Mouse (Mus musculus) kidney, postnatal 14 days (tissue): Measurements from ENCODE around the gene Timd2.
"Not testable (repeated sequence)": the region's sequence is repeated elsewhere in the genome, so short reads cannot be mapped to it uniquely, and the experiment has no call there.

Experiments used
- DNase-seq: peaks from one replicate; pipeline ENCODE4 v3.0.0; 2022; ENCODE audit warnings: mixed read lengths

The Timd2 gene

DNA sequence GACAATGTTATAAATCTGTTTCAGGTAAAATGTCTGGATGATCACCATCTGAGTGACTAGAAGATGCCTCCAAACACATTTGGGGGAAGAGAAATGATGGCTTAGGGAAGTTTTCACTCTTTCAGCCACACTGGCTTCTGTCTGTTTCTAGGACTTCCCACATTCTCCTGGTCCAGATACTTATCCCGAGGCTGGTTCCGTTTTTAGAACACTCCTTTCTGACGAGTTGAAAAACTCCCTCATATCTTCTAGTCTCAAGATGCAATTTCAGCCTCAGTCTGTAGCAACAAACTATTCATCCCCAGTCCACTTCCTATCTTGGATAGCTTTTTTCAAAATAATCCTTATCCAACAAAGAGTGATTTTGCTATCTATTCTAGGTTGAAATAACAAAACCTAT lies 54.4 kb downstream of the Timd2 start:
- no peak for DNase-seq

DNA sequence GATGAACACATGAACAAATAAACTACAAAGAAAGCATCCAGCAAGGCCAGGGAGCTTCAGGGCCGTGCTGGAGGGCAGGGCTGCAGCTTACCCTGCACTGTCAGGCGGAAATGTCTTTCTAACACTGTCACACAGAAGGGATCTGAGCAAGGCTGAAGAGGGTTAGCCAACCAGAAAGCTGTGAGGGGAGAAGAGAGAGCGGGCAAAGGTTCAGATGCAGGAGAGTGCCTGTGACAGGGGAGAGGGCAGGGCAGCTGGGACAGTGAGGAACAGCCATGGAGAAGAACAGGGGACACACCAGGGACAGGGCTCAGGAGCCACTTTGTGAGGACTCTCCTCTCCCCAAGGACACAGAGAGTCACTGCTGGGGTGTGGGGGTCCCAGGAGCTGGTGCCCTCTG lies 57.2 kb downstream of the Timd2 start:
- DNase-seq = not testable (repeated sequence)

DNA sequence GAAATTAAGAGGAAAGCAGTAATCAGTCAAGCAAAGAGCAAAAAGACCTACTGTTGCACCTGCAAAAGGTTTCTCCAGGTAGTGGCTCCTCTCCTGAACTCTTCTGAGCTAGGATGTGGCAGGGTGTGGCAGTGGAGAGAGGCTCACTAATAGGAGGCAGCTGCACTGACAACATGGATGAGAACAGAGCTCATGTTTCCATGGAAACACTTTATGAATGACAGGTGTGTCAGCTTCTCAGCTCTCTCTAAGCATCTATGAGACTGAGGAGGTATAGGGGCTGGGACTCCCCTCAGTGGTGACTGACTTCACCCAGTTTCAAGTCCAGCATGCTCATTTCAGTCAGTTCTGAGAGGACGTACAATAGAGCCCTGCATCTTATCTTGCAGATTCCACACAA lies 62.0 kb downstream of the Timd2 start:
- no peak for DNase-seq

DNA sequence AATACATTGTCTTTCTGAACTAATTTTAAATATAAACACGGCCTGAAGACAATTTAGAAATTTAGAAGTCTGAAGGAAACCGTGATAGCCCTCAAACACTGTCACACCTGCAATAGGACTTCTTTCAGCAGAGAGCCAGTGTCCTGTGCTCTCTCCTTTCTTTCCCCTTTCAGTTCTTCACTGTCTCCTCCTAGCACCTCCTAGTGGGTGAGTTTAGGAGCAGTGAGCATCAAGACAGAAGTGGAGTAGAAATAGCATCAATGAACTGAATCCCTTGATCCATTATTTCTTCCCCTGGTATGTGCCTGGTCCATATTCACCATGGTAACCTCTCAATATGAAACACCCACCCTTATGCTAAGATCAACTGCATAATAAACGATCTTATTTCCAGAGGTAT lies 70.3 kb downstream of the Timd2 start:
- no peak for DNase-seq

DNA sequence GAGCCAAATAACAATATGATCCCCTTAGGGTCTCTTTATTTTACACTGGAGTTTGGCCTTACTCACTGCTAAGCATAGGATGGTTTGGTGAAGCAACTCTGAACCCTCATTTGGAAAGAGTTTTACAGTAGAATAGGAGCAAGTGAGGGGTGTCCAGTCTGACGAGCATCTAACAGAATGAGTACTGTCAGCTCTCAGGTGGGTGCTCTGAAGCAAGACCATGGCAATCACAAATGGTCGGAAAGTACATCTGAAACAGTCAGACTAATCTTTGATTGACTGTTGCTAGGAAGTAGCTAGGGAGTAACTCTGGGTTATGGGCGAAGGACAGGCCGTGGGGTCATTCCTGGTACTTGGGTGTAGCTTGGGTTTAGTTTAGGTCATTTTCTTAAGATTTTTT lies 71.3 kb downstream of the Timd2 start:
- not testable (repeated sequence) for DNase-seq

DNA sequence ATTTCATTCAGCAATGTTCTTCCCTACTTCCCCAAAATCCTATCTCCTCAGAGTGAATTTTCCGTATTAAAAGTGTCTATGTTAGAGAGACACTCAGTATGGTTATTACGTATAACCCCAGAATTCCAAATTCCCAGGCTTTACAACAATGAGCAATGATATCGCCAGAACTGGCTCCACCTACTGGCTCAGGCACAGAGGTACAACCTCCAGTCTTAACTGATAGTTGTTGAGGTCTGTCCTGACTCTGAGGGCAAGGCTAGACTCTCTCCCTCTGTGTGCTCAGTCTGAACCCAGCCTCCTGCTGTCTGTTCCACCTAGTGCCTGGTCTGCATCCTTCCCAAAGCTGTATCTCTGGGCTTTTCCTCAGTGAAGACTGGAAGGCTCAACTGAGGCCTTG lies 75.2 kb downstream of the Timd2 start:
- peak; percentile 36 for DNase-seq

DNA sequence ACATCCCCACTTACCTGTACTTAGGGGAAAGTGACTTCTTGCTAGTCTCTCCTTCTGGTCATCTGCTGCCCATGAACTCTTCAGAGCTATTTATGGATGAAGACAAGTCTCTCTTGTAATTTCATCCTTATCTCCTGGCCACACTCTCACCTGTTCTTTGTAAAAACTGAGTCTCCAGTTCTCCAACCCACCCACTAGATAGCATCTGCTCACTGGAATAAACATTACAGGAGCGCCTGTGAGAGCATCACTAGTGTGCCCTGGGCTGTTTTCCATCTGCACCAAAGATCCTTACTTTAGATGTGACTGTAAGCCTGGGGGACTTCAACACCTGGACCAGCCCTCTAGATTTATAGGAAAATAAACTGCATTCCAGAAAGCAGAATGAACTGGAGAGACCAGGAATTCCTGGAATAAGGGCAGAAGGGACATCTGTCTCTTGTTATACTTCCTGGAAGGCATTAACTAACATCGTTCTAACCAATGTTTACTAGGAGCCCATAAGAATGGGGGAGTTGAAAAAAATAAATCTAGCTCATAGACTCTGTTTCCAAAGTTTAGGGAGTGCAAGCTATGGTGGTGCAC lies 77.6 kb downstream of the Timd2 start, which contains the start of gene Dppa1:
Gene Dppa1, minus strand, starts transcription at position 51 of the 585 bp plus-strand sequence.
- no peak for DNase-seq

DNA sequence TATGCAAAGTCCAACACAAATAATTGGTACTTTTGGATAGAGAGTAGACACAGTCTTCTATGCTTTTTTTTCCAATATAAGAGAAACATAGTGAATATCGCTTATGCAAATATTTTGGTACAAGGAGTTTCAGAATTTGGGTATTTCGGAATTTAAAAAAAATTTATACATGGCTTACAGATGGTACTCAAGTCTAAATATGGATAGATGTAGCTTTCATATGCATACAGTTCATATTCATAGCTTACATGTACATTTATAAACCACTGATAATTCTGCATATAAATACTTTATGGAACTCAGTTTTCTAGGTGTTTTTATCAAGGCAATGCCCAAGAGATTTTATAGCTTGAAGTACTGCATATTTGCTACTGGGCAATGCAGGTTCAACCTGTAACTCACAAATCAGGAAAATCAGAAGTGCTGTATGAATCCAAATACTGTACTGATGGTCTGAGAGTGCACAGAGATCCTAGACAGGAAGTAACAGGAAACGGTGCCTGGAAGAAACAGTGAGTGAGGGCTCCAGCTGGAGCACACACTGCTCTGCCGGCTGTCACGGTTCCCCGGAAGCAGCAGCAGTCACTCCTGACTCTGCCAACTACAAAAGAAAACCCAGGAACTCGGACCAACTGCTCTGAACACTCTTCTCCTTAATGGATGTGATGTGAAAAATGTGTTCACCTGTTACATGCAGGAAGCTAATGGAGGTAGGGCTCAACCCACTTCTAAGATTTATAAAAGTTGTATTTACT lies 86.3 kb downstream of the Timd2 start:
- no peak for DNase-seq

DNA sequence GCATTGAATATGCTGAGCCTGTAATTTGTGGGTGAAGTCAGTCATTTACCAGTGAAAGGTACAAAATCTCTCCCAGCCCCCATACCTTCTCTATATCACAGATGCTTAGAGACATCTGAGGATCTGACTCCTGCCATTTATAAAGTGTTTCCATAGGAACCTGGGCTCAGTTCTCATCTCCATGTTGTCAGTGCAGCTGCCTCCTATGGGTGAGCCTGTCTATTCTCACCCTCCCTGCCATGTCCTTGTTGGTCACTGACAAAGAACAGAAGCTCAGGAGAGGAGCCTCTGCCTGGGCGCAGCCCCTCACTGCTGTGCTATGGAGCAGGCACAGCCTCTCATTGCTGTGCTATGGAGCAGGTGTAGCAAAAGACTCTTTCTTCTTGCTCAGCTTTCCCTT lies 86.9 kb downstream of the Timd2 start:
- no peak for DNase-seq
